Comparison of ENCODE assay signal across 9 mouse cellular contexts in genomic region chr19:37018931-37019330, GRCm38 (mm10).
DNase-seq lines count a peak whose midpoint lies in the region; ATAC-seq and TF ChIP-seq lines count a peak whose summit lies in the region.
"Had no signal": no experiment of that assay in that cellular context is flagged by ENCODE, and none has a peak within 500 bp of the region (broad histone marks: within the 10 kb centered on the region; RNA-seq: fewer than 3 reads in every experiment).

No protein-coding gene starts in this region.

- peaks cover 17% of the 10 kb centered on the region for H3K4me1 ChIP-seq in forebrain, embryonic 10.5 days
- peaks cover 11% of the 10 kb centered on the region for H3K4me1 ChIP-seq in limb, embryonic 10.5 days
- H3K4me1 ChIP-seq in neural tube, embryonic 13.5 days (replicated peaks): peaks cover 11% of the 10 kb centered on the region; the same call in 1 of the 2 replicates

- no peak for TF ChIP-seq CTCF in layer of hippocampus, adult 2 months (conservative IDR thresholded peaks at IDR 0.05)

- H3K9me3 ChIP-seq in forebrain, embryonic 10.5 days: peaks cover 13% of the 10 kb centered on the region; the same call in 1 of the 2 replicates
- no peaks in the 10 kb centered on the region for H3K9me3 ChIP-seq in limb, embryonic 10.5 days (replicated peaks)
- H3K9me3 ChIP-seq in neural tube, embryonic 13.5 days: peaks cover 6% of the 10 kb centered on the region; the same call in 1 of the 2 replicates

- no peaks in the 10 kb centered on the region for H3K27me3 ChIP-seq in forebrain, embryonic 10.5 days (ENCODE audit: poor library complexity, severe bottlenecking)
- H3K27me3 ChIP-seq in limb, embryonic 10.5 days (ENCODE audit: low read depth, poor library complexity, severe bottlenecking): no peaks in the 10 kb centered on the region
- no peaks in the 10 kb centered on the region for H3K27me3 ChIP-seq in neural tube, embryonic 13.5 days

- H3K4me3 ChIP-seq in layer of hippocampus, adult 2 months: peak overlapping the region; percentile 43
- H3K4me3 ChIP-seq in forebrain, embryonic 10.5 days: peak overlapping the region; percentile 58
- H3K4me3 ChIP-seq in limb, embryonic 10.5 days: peak overlapping the region; percentile 54
- peak overlapping the region; percentile 35 for H3K4me3 ChIP-seq in neural tube, embryonic 13.5 days

- peak overlapping the region; percentile 55 for H3K4me2 ChIP-seq in neural tube, embryonic 13.5 days

- 62% methylated on average over 5 of the region's 5 CpGs for WGBS in forebrain, embryonic 10.5 days
- 63% methylated on average over 5 of the region's 5 CpGs for WGBS in limb, embryonic 10.5 days
- WGBS in neural tube, embryonic 13.5 days: 55% methylated on average over 5 of the region's 5 CpGs

- ATAC-seq in neural tube, embryonic 13.5 days (ENCODE audit: low read depth): no peak
- ATAC-seq in megakaryocyte, adult 5-6 weeks (ENCODE audit: poor library complexity, severe bottlenecking): no peak

- DNase-seq in layer of hippocampus, adult 2 months (ENCODE audit: low spot score in 2 of 2): no peak
- no peak for DNase-seq in layer of hippocampus, adult 18-20 months (ENCODE audit: low spot score in 2 of 2)
- no peak for DNase-seq in forebrain, embryonic 10.5 days (ENCODE audit: extremely low spot score, low spot score)
- peak; percentile 55 for DNase-seq in limb, embryonic 10.5 days (ENCODE audit: low spot score)
- no peak for DNase-seq in cerebellum, postnatal 14 days
- DNase-seq in Muller cell, postnatal 12 days (ENCODE audit: inconsistent ontology term): no peak
- DNase-seq: cerebellum, adult 2 months had no signal

- no peak overlapping the region for H3K9ac ChIP-seq in neural tube, embryonic 13.5 days

- peaks cover 12% of the 10 kb centered on the region for H3K36me3 ChIP-seq in forebrain, embryonic 10.5 days (replicated peaks)
- H3K36me3 ChIP-seq in limb, embryonic 10.5 days: peaks cover 10% of the 10 kb centered on the region
- H3K36me3 ChIP-seq in neural tube, embryonic 13.5 days: peaks cover 9% of the 10 kb centered on the region

- H3K27ac ChIP-seq in layer of hippocampus, adult 2 months: no peak overlapping the region
- peak overlapping the region; percentile 80 for H3K27ac ChIP-seq in forebrain, embryonic 10.5 days
- peak overlapping the region; percentile 75 for H3K27ac ChIP-seq in limb, embryonic 10.5 days
- H3K27ac ChIP-seq in neural tube, embryonic 13.5 days (replicated peaks): no peak overlapping the region

Comparison
In these comparisons a context has a peak if more than half of its experiments do, and no peak if none do; other contexts are left out.
1. H3K27ac ChIP-seq: peak in forebrain, embryonic 10.5 days (single experiment) and limb, embryonic 10.5 days (single experiment); none in layer of hippocampus, adult 2 months (single experiment) and neural tube, embryonic 13.5 days (single experiment).
2. Peak in every context shown above with its lines, with median percentiles within 50 percentile points of each other: H3K4me3 ChIP-seq.